Mouse (Mus musculus) gastrocnemius, postnatal 25 days (tissue): ENCODE measurements around the gene Tmem132c. TPM values are rescaled to one million over a fixed set of nuclear protein-coding genes. Genes with fewer than 3 reads are reported as not detected.

ENCODE experiments used
- DNase-seq: peaks from one replicate; pipeline ENCODE4 v3.0.0; 2022
- total RNA-seq, 2 experiments: library from RNA; stranded (reverse); gene quantifications; 1 replicate in 1 of 2; 2 replicates in 1 of 2; pipeline ENCODE4 v1.2.3; 2021

Tmem132c gene
- total RNA-seq, 2 experiments from 2014 or later, result 0.15 to 0.40 TPM

DNA sequence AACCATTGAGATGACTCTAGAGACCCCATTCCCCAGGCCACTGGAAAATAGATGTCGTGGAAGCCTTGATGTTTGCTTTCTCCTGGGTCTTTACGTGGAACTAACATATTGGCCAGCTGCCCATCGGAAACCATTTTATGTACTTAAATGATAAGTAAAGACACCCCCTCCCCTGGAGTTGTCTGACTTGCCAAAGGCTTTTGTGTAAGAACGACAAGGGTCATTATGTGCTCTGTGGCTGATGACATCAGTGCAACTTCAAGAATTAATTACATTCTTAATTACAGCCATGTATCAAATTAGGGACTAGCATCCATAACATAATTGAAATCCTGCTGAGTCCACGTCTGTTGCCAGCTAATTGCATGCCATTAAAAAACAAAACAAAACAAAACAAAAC, 45.3 kb downstream of the Tmem132c start:
- no peak for DNase-seq

DNA sequence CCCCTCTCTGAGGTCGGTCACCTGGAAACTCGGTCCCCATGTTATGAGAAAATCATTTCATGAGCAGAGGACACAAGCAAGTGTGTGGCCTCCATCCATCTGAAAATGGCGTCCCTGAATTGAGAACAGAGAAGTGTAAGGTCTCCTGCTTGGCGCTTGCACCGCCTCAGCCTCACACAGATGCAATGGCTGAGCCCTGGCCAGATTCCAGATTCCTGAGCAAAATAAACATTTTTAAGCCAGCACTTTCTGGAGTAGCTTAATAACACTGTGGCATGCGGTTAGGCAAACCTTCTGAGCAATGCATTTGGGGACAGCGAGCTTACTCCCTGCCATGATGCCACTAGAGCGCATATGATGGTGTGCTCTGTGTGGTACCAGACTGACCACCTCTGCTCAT, 48.1 kb downstream of the Tmem132c start:
- DNase-seq, result no peak

DNA sequence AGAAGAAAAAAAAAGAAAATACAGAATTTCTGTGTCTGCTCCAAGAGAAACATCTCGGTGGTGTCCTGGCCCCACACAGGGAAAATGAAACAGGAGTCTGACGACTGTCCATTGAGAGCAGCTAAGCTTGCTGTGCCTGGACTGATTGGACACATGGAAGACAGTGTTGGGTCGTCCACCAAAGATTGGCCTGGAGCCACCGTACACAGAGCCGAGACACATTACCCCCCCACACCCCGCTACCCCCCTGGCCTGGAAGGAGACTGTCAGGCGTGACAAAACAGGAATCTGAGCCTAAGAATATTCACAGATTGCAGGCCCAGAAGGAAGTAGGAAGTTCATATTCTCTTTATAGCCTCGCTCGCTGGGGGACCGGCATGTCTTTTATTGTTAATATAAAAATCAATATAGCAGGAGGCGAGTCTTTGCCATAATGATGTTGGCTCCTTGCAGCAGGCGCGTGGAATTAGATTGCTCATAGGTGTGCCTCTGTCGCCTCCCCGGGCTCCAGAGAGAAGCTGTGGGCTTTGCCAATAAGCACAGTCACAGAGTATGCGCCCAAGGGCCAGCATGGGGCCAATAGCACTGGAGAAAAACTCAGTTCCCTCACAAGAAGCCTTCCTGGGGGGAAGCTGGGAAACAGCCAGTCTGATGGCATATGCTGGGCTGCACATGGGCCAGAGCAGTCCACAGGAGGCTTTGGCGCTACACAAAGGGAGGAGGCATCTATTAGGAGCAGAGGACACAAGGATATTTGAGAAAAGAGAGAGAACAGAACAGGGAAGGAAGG, 49.0 kb downstream of the Tmem132c start:
- no peak for DNase-seq

DNA sequence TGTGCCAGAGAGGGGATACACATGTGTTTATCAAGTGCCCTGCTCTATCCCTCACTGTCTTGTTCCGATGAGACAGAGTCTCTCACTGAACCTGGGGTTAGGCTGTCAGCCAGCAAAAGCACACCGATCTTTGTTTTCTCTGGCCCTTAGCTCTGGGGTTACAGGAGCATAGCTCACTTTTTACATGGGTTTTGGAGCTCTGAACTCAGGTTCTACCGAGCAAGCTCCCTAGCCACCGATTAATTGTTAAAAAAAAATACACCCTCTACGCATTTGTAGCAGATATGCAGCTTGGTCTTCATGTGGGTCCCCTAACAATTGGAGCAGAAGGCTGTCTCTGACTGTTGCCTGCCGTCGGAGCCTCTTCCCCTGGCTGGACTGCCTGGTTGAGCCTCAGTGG, 50.0 kb downstream of the Tmem132c start:
- no peak for DNase-seq

- DNase-seq, result no peak
These were observed 52.1 kb downstream of the Tmem132c start for GRCm38 (mm10) chr5:127293698-127294097.

DNA sequence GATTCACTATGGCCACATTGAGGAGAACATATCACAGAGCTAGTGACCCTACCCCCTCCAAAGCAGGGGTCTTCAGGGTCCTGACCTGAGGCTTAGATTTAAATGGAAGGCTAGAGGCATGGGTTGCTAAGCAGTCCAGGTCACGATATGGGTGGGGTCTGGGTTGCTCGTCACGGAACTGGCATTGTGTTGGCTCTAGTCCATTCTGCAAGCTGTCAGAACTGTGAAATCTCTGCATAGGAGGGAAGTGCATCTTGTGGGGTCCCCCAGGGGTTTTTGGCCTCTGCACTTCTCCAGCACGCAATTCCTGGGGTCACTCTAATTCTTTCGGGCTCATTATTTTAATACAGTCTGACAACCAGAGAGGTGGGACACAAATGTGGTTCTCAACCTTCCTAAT, 55.9 kb downstream of the Tmem132c start:
- no peak for DNase-seq

DNA sequence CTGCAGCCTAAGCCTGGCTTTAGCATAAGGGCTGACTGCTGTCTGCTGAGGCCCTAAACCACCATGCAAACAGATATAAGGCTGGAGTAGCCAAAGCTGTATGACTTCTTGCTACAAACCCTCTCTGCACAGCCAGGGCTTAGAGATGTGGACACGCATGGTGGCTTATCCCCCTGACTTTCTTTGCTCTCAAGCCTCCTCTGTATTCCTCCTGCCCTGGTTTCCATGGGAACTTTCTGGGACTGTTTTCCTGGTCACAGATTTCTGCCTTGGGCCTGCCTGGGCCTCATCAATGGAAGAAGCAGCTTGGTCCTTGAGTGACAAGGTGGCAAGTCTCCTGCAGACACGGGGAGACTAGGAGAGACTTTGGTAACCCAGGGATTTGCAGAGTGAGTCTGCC, 56.5 kb downstream of the Tmem132c start:
- DNase-seq, result no peak

DNA sequence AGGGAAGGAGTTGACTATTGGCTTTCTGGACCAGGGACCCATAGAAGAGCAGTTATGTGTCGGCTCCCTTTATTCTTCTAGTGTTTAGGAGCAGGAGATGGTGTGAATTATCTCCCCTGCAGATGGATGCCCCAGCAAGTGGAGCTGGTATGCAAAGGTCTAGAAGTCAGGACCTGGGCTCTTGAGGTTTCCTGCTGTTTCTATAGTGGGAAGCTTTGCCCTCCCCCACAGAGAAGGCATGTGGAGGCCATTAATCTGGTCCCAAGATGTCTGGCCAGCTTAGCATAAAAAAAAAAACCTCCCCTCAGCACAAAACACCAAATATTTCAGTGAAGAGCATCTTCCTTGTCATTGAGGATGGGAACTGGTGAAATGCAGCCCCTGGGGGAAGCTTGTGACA, 57.4 kb downstream of the Tmem132c start:
- no peak for DNase-seq

- no peak for DNase-seq
These were observed 59.1 kb downstream of the Tmem132c start for GRCm38 (mm10) chr5:127300597-127301254.

GRCm38 (mm10) chr5:127305312-127305711, 63.7 kb downstream of the Tmem132c start:
- DNase-seq, result no peak

- DNase-seq, result no peak
These were observed 64.1 kb downstream of the Tmem132c start for GRCm38 (mm10) chr5:127305719-127306118.

- no peak for DNase-seq
These were observed 65.1 kb downstream of the Tmem132c start for GRCm38 (mm10) chr5:127306726-127307125.

DNA sequence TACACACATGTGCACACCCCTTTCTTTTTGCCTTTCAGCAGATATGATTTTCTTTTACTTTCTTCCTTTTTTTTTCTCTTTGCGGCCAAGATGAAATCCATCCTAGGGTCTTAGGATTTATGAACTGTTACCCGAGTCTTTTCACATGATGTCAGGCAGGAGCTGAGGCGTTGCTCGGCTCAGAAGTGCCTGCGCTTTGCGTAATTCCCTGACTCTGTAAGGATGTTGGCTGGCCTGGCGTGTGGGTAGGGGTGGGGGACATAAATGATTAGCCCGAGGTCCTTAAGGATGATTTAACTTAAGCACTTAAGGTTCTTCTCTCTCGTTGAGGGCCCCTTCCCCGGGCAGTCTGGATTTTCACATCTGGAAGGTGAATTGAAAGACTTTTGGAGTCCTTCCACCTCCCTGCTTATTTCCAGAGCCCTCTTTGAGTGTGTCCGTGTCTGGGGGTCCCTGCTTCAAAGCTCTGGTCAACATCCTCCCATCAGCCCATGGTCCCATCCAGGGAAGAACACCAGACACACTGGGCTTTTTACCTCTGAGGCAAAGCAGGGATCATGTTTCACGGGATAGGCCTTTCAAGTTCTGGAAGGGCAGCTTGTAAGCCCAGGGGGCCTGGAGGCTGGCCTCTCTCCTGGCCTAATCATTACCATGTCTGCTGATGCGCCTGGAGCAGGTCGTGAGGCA, 68.9 kb downstream of the Tmem132c start:
- peak; percentile 24 for DNase-seq

GRCm38 (mm10) chr5:127311005-127311331, 69.4 kb downstream of the Tmem132c start:
- no peak for DNase-seq

GRCm38 (mm10) chr5:127313634-127314033, 72.0 kb downstream of the Tmem132c start:
- DNase-seq, result no peak

DNA sequence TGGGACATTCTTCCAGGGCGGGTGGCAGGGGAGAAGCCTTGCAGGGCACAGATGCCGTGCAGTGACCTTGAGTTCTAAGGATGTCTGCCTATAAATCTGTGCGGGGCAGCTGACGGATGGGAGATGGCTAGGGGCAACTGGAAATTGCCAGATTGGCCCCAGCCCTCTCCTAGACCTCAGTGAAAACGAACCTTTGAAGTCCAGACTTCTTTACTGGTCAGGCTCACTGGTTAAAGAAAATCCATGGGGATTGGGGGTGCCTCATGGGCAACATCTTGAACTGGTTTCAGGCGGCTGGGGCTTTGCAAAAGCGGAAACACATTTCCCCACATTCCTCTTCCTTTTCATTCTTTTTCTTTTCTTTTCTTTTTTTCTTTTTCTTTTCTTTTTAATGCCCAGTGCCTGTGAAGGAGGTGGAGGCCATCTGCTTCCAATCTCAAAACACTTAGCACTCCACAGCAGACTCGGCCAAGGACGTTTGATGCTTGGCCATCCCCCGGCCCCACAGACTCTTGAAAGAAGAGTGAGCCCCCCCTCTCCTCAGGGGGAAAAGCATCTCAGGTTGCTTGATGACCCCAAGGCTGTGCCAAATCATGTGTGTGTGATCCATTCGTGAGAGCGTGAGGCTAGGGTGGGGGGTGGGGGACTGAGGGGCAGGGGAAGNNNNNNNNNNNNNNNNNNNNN, 77.6 kb downstream of the Tmem132c start:
- no peak for DNase-seq

GRCm38 (mm10) chr5:127324645-127325044, 83.0 kb downstream of the Tmem132c start:
- DNase-seq, result no peak

DNA sequence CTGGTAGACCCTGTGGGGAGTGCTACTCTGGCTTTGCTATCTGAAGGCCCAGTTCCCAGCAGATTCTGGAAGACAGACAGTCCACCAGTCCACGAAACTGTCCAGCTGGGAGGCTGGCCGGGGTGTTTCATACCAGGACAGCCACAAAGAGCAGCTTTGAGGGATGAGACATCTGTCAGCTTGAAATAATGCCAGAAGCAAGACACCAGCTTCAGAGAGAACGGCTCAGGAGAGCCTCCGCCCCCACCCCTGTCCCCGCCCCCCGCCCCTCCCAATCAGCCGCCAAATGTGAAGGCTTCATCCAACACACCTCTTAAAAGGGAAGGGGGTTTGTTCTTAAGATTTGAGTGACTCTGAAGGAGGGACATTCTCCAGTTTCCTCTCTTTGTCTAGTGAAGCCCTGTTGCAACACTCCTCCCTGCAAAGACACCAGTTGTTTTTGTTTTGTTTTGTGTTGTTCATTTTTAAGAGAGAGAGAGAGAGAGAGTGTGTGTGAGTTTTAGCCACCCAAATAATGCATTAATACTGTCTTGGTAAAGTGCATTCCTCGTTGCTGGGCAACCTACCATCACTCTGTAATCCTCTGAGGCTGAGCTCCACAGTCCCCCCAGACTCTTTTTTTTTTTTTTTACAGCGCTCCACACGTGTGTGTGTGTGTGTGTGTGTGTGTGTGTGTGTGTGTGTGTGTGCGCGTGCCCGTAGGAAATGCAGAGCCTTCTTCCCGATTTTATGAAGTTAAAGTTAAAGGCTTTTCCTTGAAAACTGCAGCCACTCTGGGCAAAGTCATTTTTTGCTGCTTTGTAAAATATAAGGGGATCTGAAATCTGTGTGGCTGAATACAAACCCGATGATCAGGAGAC, 94.7 kb downstream of the Tmem132c start:
- DNase-seq, result peak; percentile 44

DNA sequence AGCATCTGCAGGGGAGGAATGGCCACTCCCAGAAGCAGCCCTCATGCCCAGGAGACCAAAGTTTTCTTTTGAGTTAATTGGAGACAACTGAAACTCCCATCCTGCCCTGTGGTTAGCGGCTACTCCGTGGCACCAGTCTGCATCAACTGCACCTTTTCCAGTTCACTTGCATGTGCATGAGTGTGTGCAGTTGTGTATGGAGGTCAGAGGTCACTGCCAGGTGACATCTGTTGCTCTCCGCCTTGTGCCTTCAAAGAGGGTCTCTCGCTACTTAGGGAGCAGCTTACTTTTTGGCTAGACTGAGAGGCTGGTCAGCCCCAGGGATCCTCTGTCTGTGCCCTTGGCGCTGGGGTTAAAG, 95.3 kb downstream of the Tmem132c start:
- DNase-seq, result no peak

DNA sequence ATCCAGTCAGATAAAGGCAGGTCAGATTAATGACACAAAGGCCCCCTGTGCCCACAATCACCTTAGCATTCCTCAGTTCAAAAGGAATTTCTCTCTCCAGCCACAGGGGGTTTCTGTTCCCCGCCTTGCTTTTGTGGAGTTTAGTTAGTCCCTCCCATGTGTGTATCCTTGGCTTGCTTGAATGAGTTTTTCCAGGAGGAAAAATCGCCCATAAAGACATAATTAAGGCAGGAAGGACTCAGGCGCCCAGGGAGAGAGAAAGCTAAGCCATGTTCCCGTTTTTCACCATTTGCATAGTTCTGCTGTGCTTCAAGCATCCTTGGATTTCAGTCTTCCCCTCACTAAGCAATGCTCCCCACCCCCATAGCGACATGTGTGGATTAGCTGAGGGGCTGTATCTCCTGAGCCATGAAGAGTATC, 97.4 kb downstream of the Tmem132c start:
- no peak for DNase-seq

- DNase-seq, result no peak
These were observed 99.5 kb downstream of the Tmem132c start for GRCm38 (mm10) chr5:127341158-127341557.

DNA sequence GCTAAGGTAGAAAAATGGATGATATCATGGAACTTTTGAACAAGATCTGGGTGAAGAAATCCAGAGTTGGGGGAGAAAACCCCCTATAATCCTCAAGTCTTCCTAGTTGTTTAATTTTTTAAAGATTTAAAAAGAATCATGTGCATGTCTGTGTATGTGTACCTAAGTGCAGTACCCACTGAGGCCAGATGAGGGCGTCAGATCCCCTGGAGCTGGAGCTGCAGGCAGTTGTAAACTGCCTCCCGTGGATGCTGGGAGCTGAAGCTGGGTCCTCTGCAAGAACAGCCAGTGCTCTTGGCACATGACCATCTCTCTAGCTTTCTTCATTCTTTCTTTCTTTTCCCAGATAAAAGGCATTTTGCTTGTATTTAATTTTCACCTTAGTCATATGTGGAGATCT, 103.1 kb downstream of the Tmem132c start:
- DNase-seq, result no peak
